Mouse (Mus musculus): Measurements from ENCODE around the gene Trhr2. TPM values are rescaled to one million over a fixed set of nuclear protein-coding genes. Genes with fewer than 3 reads are reported as not detected.

Gene Trhr2
- polyA plus RNA-seq, 1 experiment: not detected

GRCm38 (mm10) chr8:122362271-122362670 lies 1.7 kb upstream of the Trhr2 start:
- no peak overlapping the region for H3K4me3 ChIP-seq (replicated peaks; ENCODE audit: control insufficient read depth, low read depth, low read length)
- WGBS: 66% methylated on average over 5 of the region's 5 CpGs
- no peaks in the 10 kb centered on the region for H3K4me1 ChIP-seq (ENCODE audit: control insufficient read depth, insufficient read depth, low read length)
- H3K27ac ChIP-seq (ENCODE audit: control insufficient read depth, insufficient read depth, low read depth, low read length, poor library complexity): no peak overlapping the region
- TF ChIP-seq POLR2A (IDR thresholded peaks at IDR 0.05; ENCODE audit: borderline replicate concordance, control insufficient read depth, low read depth, low read length): no peak
- no peak for TF ChIP-seq CTCF (IDR thresholded peaks at IDR 0.05; ENCODE audit: control insufficient read depth, insufficient read depth, low read length)

GRCm38 (mm10) chr8:122359111-122359775 lies 1.3 kb downstream of the Trhr2 start:
- Histone ChIP-seq H3K27ac (ENCODE audit: control insufficient read depth, insufficient read depth, low read depth, low read length, poor library complexity) (no peak overlapping the region), H3K4me1 (ENCODE audit: control insufficient read depth, insufficient read depth, low read length) (no peaks in the 10 kb centered on the region; the same call in 1 of the 2 replicates), H3K4me3 (replicated peaks; ENCODE audit: control insufficient read depth, low read depth, low read length) (no peak overlapping the region)
- WGBS: 82% methylated on average over 15 of the region's 15 CpGs
- TF ChIP-seq POLR2A (IDR thresholded peaks at IDR 0.05; ENCODE audit: borderline replicate concordance, control insufficient read depth, low read depth, low read length) (no peak), CTCF (IDR thresholded peaks at IDR 0.05; ENCODE audit: control insufficient read depth, insufficient read depth, low read length) (no peak)

- 59% methylated on average over 5 of the region's 5 CpGs for WGBS
- no peaks in the 10 kb centered on the region; the same call in 1 of the 2 replicates for H3K4me1 ChIP-seq (ENCODE audit: control insufficient read depth, insufficient read depth, low read length)
- H3K27ac ChIP-seq (ENCODE audit: control insufficient read depth, insufficient read depth, low read depth, low read length, poor library complexity): no peak overlapping the region
- H3K4me3 ChIP-seq (replicated peaks; ENCODE audit: control insufficient read depth, low read depth, low read length): no peak overlapping the region
- no peak for TF ChIP-seq POLR2A (IDR thresholded peaks at IDR 0.05; ENCODE audit: borderline replicate concordance, control insufficient read depth, low read depth, low read length)
- TF ChIP-seq CTCF (IDR thresholded peaks at IDR 0.05; ENCODE audit: control insufficient read depth, insufficient read depth, low read length): no peak
Observed at GRCm38 (mm10) chr8:122357641-122358040, 2.9 kb downstream of the Trhr2 start.

- no peak for TF ChIP-seq CTCF (IDR thresholded peaks at IDR 0.05; ENCODE audit: control insufficient read depth, insufficient read depth, low read length)
- no peaks in the 10 kb centered on the region; the same call in 1 of the 2 replicates for H3K4me1 ChIP-seq (ENCODE audit: control insufficient read depth, insufficient read depth, low read length)
- no peak overlapping the region for H3K27ac ChIP-seq (ENCODE audit: control insufficient read depth, insufficient read depth, low read depth, low read length, poor library complexity)
- WGBS: 87% methylated on average over 11 of the region's 11 CpGs
- H3K4me3 ChIP-seq (replicated peaks; ENCODE audit: control insufficient read depth, low read depth, low read length): no peak overlapping the region
Observed at GRCm38 (mm10) chr8:122357202-122357601, 3.3 kb downstream of the Trhr2 start.

GRCm38 (mm10) chr8:122355642-122356606 lies 4.6 kb downstream of the Trhr2 start:
- Histone ChIP-seq H3K27ac (ENCODE audit: control insufficient read depth, insufficient read depth, low read depth, low read length, poor library complexity) (no peak overlapping the region), H3K4me3 (replicated peaks; ENCODE audit: control insufficient read depth, low read depth, low read length) (no peak overlapping the region), H3K4me1 (ENCODE audit: control insufficient read depth, insufficient read depth, low read length) (no peaks in the 10 kb centered on the region; the same call in 1 of the 2 replicates)
- TF ChIP-seq POLR2A (IDR thresholded peaks at IDR 0.05; ENCODE audit: borderline replicate concordance, control insufficient read depth, low read depth, low read length): no peak
- no peak for TF ChIP-seq CTCF (IDR thresholded peaks at IDR 0.05; ENCODE audit: control insufficient read depth, insufficient read depth, low read length)
- WGBS: 39% methylated on average over 9 of the region's 9 CpGs

- TF ChIP-seq CTCF (IDR thresholded peaks at IDR 0.05; ENCODE audit: control insufficient read depth, insufficient read depth, low read length) (no peak), POLR2A (IDR thresholded peaks at IDR 0.05; ENCODE audit: borderline replicate concordance, control insufficient read depth, low read depth, low read length) (no peak)
Observed at GRCm38 (mm10) chr8:122354157-122354556, 6.4 kb downstream of the Trhr2 start.

GRCm38 (mm10) chr8:122350309-122351089 lies 10.0 kb downstream of the Trhr2 start:
- WGBS: 65% methylated on average over 11 of the region's 11 CpGs
- peaks cover 5% of the 10 kb centered on the region for H3K4me1 ChIP-seq (ENCODE audit: control insufficient read depth, insufficient read depth, low read length)
- no peak overlapping the region for H3K27ac ChIP-seq (ENCODE audit: control insufficient read depth, insufficient read depth, low read depth, low read length, poor library complexity)
- TF ChIP-seq CTCF (IDR thresholded peaks at IDR 0.05; ENCODE audit: control insufficient read depth, insufficient read depth, low read length) (no peak), POLR2A (IDR thresholded peaks at IDR 0.05; ENCODE audit: borderline replicate concordance, control insufficient read depth, low read depth, low read length) (no peak)
- H3K4me3 ChIP-seq (replicated peaks; ENCODE audit: control insufficient read depth, low read depth, low read length): no peak overlapping the region

More at GRCm38 (mm10) chr8:122354157-122354556, 6.4 kb downstream of the Trhr2 start:
- Histone ChIP-seq H3K4me1 (ENCODE audit: control insufficient read depth, insufficient read depth, low read length) (peaks cover 4% of the 10 kb centered on the region), H3K4me3 (replicated peaks; ENCODE audit: control insufficient read depth, low read depth, low read length) (no peak overlapping the region), H3K27ac (ENCODE audit: control insufficient read depth, insufficient read depth, low read depth, low read length, poor library complexity) (no peak overlapping the region)
- WGBS: 87% methylated on average over 8 of the region's 8 CpGs
